Mouse (Mus musculus) erythroblast, embryonic 14.5 days (primary cell): Measurements from ENCODE around the gene Gipc1.

Experiments
- GATA1 ChIP-seq: IDR thresholded peaks from 2 replicates; pipeline ENCODE4 v1.6.1; 2012; ENCODE audit warnings: low read length, inconsistent platforms, mixed read lengths
- TAL1 ChIP-seq: IDR thresholded peaks from 3 replicates; pipeline ENCODE4 v1.6.1; 2012; ENCODE audit warnings: low read length, inconsistent platforms, mixed read lengths

DNA sequence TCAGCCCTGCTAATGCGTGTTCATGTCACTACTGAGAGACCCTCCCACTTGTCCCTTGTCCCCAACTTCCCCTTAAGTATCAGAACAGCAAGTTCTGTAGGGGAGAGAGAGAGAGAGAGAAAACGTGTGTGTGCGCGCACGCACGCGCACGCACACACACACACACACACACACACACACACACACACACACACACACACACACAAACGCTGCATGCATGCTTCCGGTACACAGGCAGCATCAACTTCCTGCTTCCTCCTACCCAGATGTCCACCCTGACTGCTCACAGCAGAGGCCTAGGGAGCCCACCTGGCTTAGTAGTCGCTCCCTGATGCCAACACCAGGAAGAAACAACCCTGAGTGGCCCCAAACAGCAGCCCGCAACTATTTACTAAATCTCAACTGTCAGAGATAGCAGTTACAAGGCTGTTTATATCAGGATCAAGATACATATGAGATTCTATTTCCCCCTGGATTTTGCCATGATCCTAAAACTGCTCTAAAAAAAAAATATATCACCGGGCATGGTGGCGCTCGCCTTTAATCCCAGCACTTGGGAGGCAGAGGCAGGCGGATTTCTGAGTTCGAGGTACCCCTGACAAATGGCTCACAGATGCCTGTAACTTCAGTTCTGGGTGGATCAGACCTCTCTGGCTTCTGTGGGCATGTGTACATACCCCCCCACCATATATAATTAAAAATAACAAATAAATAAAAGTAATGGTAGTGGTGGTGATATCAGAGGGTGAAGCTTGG lies 43.1 kb downstream of the Gipc1 start:
- no peak for TF ChIP-seq TAL1
- TF ChIP-seq GATA1: no peak
